Mouse (Mus musculus) layer of hippocampus, postnatal 25 days (tissue): ENCODE data around the gene H13. TPM values are rescaled to one million over a fixed set of nuclear protein-coding genes. Genes with fewer than 3 reads are reported as not detected.
"Not testable (repeated sequence)": the region's sequence is repeated elsewhere in the genome, so short reads cannot be mapped to it uniquely, and the experiment has no call there.

Experiments
- DNase-seq, 2 experiments: peaks; one replicate each; pipeline ENCODE4 v3.0.0; 2022; ENCODE audit warnings: mixed read lengths in 2 of 2, low spot score in 1 of 2; ENCODE audit errors: extremely low spot score in 1 of 2
- total RNA-seq, 2 experiments: library from RNA; stranded (reverse); gene quantifications; 2 replicates each; pipeline ENCODE4 v1.2.3; 2021

Gene H13
- total RNA-seq, 2 experiments from 2014 or later, result 78.4 to 81.8 TPM

- DNase-seq, result peak in 1 of 2 experiments; percentile 46
Measured at GRCm38 (mm10) chr2:152657398-152657797, 11.9 kb upstream of the H13 start.

DNA sequence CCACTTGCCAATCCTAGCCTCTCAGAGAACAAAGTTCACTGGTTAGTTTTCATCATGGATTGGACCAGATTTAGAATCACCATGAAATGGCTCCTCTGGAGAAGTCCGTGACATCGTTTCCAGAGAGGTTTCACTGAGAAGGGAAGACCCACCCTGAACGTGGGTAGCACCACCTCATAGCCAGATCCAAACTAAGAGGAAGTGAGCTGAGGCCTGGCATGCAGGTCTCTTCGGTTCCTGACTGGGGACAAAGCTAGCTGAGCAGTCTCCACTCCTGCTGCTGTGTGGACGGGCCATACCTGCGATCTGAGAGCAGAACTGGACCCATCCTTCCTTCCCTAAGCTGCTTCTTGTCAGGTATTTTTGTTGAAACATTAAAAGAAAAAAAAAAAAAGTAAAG is 8.1 kb upstream of the H13 start:
- DNase-seq, result no peak

DNA sequence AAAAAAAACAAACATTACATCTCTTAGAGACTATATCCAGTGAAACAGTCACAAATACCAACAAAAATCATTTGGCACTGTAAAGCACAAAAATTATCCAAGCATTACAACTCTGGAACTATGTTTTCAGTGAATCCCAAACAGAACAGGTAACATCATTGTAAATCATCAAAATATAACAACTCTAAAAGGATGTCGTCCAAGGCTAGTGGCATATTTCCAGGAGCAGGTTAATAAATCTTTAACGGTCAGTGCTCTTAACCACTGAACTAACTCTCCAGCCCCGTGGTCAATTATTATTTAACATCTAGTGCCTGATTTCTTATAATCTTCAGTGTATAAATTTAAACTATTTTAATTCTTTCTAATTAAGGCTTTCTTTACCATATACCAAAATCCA is 3.1 kb upstream of the H13 start:
- DNase-seq, result not testable (repeated sequence)

GRCm38 (mm10) chr2:152669639-152670484 is 601 bp downstream of the H13 start:
- DNase-seq, result no peak

DNA sequence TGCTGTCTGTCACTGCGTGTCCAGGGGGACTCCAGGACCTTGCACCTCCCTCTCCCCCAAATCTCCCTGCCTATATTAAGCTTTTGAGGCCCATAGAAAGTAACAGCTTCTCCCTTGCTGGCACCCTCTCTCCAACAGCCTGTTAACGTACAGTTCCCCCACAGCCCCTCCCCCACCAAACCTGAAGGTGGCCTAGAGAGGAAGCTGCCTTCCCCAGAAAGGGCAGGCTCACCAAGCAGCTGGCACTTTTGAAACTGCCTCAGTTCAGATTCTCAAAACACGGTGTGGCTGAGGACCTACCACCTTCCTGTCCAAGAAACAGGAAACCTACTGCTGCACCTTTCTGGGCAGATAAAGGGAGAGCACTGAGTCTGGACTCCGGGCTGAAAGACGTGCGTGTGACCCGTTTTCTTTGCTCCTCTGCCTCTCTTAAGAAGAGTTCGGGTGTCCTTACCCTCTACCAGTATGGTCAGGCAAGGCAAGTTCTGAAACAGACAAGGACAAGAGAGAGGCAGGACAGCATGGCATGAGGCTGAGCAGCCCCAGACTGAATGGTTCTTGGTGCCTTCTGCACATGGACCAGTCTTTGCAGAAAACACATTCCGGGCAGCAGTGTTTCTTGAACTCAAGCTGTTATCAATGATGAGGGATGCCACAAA is 1.9 kb downstream of the H13 start:
- peak in 1 of 2 experiments; percentile 42 for DNase-seq

- no peak for DNase-seq
Measured at GRCm38 (mm10) chr2:152671642-152671999, 2.4 kb downstream of the H13 start.

GRCm38 (mm10) chr2:152672166-152672565 is 2.9 kb downstream of the H13 start:
- DNase-seq, result no peak

GRCm38 (mm10) chr2:152674148-152674547 is 4.9 kb downstream of the H13 start:
- no peak for DNase-seq

DNA sequence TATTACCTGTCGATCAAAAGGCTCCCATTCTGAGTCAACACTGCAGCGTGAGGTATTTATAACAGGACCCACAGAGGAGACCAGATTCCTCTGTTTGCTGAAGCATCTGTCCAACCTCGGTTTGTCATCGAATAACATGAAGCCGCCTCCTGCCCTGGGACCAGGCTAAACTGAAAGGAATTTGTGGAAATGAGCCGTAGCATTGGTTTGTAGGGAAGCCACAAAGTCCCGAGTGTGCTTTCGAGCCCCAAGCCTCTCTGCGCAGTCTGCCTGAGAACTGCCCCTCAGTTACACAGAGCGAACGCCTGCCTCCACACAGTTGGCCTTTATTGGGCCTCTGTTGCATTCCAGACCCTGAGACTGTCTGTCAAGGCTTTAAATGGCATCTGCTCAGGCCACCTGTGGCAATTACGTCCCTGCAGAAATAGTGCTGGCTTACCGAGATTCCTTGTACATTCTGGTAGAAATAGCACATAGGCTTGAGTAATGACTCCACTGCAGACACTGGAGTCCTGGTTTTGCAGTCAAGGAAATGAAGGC is 6.1 kb downstream of the H13 start:
- no peak for DNase-seq

GRCm38 (mm10) chr2:152678302-152678701 is 9.0 kb downstream of the H13 start:
- no peak for DNase-seq

DNA sequence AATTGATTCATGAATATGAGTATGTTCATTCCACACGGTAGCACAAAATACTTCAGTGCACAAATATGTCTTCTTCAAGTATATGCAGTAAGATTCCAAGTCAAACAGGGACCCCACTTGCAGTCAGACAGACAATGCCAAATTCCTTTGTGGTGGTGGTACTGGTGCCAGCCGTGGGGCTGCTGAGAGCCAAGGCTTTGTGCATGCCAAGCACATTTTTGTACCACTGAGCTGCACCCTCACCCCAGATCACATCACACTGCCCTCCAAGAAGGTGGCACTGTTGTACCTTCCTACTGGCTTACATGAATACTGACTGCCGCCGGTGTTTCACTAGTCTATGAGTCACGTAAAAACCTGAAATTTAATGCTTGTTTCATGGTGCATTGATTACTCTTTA is 9.7 kb downstream of the H13 start:
- DNase-seq, result no peak

DNA sequence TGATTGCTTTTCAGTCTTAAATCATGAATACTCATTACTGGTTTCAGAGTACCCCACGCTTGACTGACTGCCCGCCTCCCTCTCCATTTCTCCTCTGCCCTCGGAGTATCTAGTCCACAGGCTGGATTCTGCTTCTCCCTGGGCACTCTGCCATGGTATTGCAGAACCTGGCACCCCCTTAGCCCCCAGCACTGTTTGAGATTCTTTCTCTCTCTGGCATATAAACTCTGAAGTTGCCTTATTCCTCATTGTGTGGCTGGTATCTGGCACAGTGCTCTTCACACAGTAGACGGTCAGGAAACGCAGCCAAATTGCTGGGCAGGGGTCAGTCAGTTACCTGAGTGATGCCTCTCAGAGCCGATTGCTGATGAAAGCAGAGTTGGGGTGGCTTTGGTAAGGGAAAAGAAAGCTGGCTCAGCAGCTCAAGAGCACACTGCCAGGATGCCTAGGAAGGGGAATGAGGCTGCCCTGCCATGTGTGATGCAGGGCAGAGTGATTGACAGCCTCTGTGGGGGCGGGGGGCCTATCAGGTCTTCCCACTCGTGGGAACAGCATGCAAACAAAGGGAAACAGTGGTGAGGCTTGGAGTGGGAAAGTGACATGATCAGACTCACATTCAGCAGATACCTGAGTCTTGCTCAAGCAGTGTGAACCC is 10.6 kb downstream of the H13 start:
- DNase-seq, result no peak

GRCm38 (mm10) chr2:152683086-152683485 is 13.8 kb downstream of the H13 start:
- DNase-seq, result no peak

- no peak for DNase-seq
Measured at GRCm38 (mm10) chr2:152686399-152686798, 17.1 kb downstream of the H13 start.

DNA sequence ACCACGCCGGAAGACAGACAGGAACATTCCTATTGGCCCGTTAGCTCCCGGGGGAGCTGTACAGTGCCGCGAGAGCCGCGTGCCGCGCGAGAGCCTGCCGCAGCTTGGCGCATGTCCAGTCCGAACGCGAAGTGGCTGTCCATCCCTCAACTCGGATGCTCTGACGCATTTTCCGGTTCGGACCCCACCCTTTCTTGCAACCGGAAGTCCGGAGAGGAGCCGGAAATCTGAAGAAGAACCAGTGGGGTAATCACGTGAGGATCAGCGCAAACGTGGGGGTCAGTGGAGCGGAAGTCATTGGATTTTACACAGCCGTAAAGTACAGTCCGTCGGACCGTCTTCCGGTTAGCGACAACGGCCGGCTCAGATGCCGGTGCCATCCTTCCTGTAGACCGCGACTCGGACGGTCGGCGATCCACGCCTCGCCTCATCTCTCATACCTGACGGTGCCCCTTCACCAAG is 17.6 kb downstream of the H13 start, which contains the start of gene Mcts2:
Gene Mcts2, plus strand, starts transcription at position 230 of the 462 bp plus-strand sequence.
- DNase-seq, result peak; percentile 77 to 86

DNA sequence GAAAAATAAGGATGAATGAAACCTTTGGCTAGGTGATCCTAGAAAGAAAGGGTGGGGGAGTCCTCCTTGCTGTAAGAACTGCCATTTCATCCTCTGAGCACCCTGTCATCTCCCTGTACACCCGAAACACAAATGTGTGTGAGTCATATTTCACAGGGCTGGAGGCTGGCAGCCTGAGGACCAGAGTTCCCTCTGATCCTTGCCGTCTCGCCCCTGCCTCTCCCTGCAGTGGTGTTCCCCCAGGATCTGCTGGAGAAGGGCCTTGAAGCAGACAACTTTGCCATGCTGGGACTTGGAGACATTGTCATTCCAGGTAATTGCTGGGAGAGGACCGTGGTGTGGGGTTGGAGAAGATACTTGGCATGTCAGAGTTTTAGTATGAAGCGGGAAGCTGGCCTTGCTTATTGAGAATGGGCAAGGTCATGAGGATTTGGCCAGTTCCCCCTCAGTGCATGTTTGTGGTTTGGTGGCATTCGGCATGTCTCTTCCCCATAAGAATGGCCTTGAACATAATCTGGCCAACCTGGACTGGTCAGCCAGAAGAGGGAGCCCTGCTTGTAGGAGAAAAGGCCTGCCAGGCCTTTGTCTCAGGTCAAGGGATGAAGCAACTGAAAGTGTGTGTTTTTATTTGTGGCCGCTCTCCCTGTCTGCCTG is 22.4 kb downstream of the H13 start:
- DNase-seq, result no peak

GRCm38 (mm10) chr2:152693233-152693632 is 24.0 kb downstream of the H13 start:
- DNase-seq, result peak; percentile 52 to 72

DNA sequence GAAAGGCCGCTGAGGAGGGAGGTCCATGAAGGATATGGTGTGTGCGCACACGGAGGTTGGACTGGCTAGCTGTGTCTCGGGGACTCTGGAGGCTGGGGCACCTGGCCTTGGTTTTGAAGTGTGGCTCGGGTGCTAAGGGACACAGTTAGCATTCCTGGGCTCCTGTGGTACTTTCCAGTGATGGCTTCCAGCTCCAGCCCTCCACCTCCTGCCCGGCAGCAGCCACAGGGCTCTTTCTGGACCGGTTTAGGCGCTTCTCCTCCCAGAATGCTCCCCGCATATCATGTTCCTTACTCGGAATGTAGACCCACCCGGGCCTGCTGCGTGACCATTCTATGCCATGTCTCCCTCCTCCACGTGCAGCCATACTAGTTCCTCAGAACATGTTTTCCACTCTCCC is 24.5 kb downstream of the H13 start:
- DNase-seq, result no peak

GRCm38 (mm10) chr2:152694708-152695107 is 25.4 kb downstream of the H13 start:
- no peak for DNase-seq

DNA sequence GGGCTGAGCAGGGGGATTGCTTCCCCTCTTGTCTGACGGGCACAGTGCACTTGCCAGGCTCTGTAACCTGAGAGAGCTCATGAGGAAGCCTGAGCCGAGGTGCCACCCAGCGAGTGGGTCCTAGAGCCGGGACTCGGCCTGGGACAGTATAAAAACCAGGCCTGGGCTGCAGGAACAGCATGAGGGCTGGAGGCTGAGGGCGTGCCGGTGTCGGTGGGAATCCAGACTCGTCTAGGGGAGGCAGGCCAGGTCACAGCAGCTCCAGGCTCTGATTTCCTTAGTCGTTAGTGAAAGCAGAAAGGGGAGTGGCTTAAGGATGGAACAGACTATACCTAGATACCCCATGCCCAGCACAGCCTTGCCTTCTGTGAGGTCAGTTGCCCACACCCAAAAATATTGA is 26.8 kb downstream of the H13 start:
- no peak for DNase-seq
